Mouse (Mus musculus) kidney, adult 2 months (tissue): ENCODE data around the gene Tmem62. TPM values are rescaled to one million over a fixed set of nuclear protein-coding genes. Genes with fewer than 3 reads are reported as not detected.

ENCODE experiments used
- DNase-seq: peaks from one replicate; pipeline ENCODE4 v3.0.0; 2021
- H3K27ac ChIP-seq: fragments of 200-500 bp; 2 replicates; pipeline ENCODE4 v1.5.1; 2012; ENCODE audit warnings: low read depth, low read length, control low read depth, inconsistent platforms; ENCODE audit not compliant: insufficient read depth
- H3K27me3 ChIP-seq: fragments of 200-500 bp; replicated peaks from 2 replicates; pipeline ENCODE4 v1.6.1; 2012; ENCODE audit warnings: mild to moderate bottlenecking, moderate library complexity, low read length, inconsistent platforms; ENCODE audit not compliant: control insufficient read depth, insufficient read depth
- H3K36me3 ChIP-seq: fragments of 200-500 bp; 2 replicates; pipeline ENCODE4 v1.6.1; 2012; ENCODE audit warnings: mild to moderate bottlenecking, moderate library complexity, low read length, inconsistent platforms; ENCODE audit not compliant: control insufficient read depth, insufficient read depth
- H3K4me1 ChIP-seq: fragments of 200-500 bp; 2 replicates; pipeline ENCODE4 v1.6.1; 2011; ENCODE audit warnings: low read length; ENCODE audit not compliant: control insufficient read depth, insufficient read depth
- H3K4me3 ChIP-seq: fragments of 200-500 bp; 2 replicates; pipeline ENCODE4 v1.5.1; 2011; ENCODE audit warnings: mild to moderate bottlenecking, low read depth, low read length, control low read depth; ENCODE audit not compliant: insufficient read depth
- CTCF ChIP-seq: fragments of 200-500 bp; conservative IDR thresholded peaks from 2 replicates; pipeline ENCODE4 v1.5.1; 2011; ENCODE audit warnings: low read depth, mild to moderate bottlenecking, control low read depth, low read length, moderate library complexity, mixed read lengths; ENCODE audit not compliant: insufficient read depth, insufficient read length
- POLR2A ChIP-seq: fragments of 200-500 bp; IDR thresholded peaks from one replicate; pipeline ENCODE4 v1.6.1; 2011; ENCODE audit warnings: low read depth, low read length, control low read depth
- WGBS: fragments of 180-500 bp; shearing (Covaris S2); methylation state at CpG from one replicate; pipeline ENCODE4 v1.1.7; 2018; 5-methylcytosine and 5-hydroxymethylcytosine counted together
- polyA plus RNA-seq: library from polyadenylated mRNA; depleted of rRNA; stranded (reverse); fragments of >200 nt; gene quantifications from 2 replicates; pipeline ENCODE4 v1.2.3, GENCODE M21; 2012

The Tmem62 gene
- polyA plus RNA-seq, 1 experiment: 9.2 TPM

- DNase-seq: peak; percentile 97
- peaks cover 3% of the 10 kb centered on the region; the same call in 1 of the 2 replicates for H3K4me1 ChIP-seq
- TF ChIP-seq POLR2A (no peak), CTCF (no peak)
These were observed 31.3 kb downstream of the Tmem62 start, which contains the start of gene Ccndbp1 for GRCm38 (mm10) chr2:121007925-121008663. TSS of gene Ccndbp1 (plus strand) at chr2:121008403.

GRCm38 (mm10) chr2:121008664-121009007 is 31.8 kb downstream of the Tmem62 start:
- TF ChIP-seq POLR2A: no peak
- TF ChIP-seq CTCF: no peak
- Histone ChIP-seq H3K27me3 (no peaks in the 10 kb centered on the region), H3K4me1 (peaks cover 3% of the 10 kb centered on the region; the same call in 1 of the 2 replicates), H3K27ac (no peak overlapping the region), H3K4me3 (peak overlapping the region; percentile 87), H3K36me3 (no peaks in the 10 kb centered on the region)
- 2% methylated on average over 12 of the region's 12 CpGs for WGBS
- DNase-seq: no peak

More at GRCm38 (mm10) chr2:121007925-121008663, 31.3 kb downstream of the Tmem62 start, which contains the start of gene Ccndbp1:
- Histone ChIP-seq H3K27ac (no peak within 1 kb of the TSS), H3K4me3 (peak within 1 kb of the TSS; percentile 87), H3K27me3 (no peaks in the 10 kb centered on the region), H3K36me3 (no peaks in the 10 kb centered on the region)
- WGBS: 1% methylated on average over 34 of the region's 34 CpGs

DNA sequence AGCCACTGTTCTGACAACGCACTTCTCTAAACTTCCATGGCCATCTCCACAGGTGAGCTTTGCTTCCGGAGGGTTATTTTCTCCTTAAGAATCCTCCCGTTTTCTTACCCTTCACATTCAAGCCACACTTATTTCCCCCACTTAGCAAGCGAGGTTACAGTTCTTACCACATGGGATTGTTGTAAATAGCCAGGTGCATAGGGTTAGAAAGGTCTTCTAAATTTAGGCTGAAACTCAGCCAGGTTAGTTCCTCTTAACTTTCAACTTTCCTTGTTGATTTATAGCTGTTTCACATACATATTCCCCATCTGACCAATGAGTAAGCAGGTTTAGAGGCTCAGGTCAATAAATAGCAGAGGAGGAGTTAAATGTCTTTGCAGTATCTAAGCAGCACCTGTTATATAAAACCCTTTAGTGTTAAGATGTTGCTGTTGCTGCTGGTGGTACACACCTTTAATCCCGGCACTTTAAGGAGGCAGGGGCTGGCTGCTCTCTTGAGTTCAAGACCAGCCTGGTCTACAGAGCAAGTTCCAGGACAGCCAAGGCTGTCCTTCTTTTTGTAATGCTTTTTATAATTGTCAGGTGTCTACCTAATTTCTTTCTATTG is 32.4 kb downstream of the Tmem62 start:
- Histone ChIP-seq H3K27me3 (no peaks in the 10 kb centered on the region), H3K4me1 (peaks cover 3% of the 10 kb centered on the region; the same call in 1 of the 2 replicates), H3K36me3 (no peaks in the 10 kb centered on the region), H3K4me3 (peak overlapping the region; percentile 87), H3K27ac (no peak overlapping the region)
- DNase-seq: no peak
- no peak for TF ChIP-seq CTCF
- 17% methylated on average over 5 of the region's 5 CpGs for WGBS

DNA sequence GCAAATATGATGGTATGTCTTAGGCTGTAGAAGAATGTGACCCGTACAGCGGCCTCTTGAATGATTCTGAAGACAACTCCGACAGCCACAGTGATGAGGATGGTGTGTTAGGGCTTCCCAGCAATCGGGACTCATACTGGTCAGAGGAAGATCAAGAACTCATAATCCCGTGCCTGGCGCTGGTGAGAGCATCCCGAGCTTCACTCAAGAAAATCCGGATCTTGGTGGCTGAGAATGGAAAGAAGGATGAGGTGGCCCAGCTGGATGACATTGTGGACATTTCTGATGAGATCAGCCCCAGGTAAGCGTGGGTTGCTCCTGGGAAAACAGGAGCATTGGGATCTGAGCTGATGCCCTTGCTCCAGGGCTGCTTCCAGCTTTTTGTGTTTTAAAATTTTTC is 35.9 kb downstream of the Tmem62 start:
- H3K36me3 ChIP-seq: peaks cover 5% of the 10 kb centered on the region
- TF ChIP-seq POLR2A (no peak), CTCF (no peak)
- no peak for DNase-seq
- H3K27me3 ChIP-seq: no peaks in the 10 kb centered on the region
- 93% methylated on average over 9 of the region's 9 CpGs for WGBS
- no peak overlapping the region for H3K27ac ChIP-seq
- H3K4me1 ChIP-seq: peaks cover 3% of the 10 kb centered on the region; the same call in 1 of the 2 replicates
- no peak overlapping the region for H3K4me3 ChIP-seq

DNA sequence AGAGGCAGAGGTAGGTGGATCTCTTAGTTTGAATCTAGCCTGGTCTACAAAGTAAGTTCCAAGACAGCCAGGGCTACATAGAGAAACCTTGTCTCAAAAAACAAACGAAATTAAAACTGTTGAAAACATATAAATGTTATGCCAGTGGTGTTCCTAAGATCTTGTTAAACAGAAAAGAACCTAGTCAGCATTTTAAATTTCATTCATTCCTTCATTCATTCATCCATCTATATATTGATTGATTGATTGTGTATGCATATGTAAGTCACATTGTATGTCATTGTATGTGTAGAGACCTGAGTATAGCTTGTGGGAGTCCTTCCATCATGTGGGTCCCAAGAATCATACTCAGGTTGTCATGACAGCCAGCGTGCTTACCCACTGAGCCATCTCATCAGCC is 38.7 kb downstream of the Tmem62 start:
- WGBS: 89% methylated on average over 2 of the region's 2 CpGs
- H3K36me3 ChIP-seq: peaks cover 6% of the 10 kb centered on the region

GRCm38 (mm10) chr2:121016226-121016625 is 39.4 kb downstream of the Tmem62 start:
- Histone ChIP-seq H3K36me3 (peaks cover 6% of the 10 kb centered on the region), H3K4me1 (peaks cover 3% of the 10 kb centered on the region; the same call in 1 of the 2 replicates), H3K27me3 (no peaks in the 10 kb centered on the region), H3K4me3 (no peak overlapping the region), H3K27ac (no peak overlapping the region)
- TF ChIP-seq POLR2A (no peak), CTCF (no peak)
- WGBS: 55% methylated on average over 9 of the region's 9 CpGs
- peak; percentile 80 for DNase-seq

More for the DNA sequence above, 38.7 kb downstream of the Tmem62 start:
- no peak overlapping the region for H3K4me3 ChIP-seq
- TF ChIP-seq CTCF (no peak), POLR2A (no peak)
- peaks cover 3% of the 10 kb centered on the region; the same call in 1 of the 2 replicates for H3K4me1 ChIP-seq
- H3K27ac ChIP-seq: no peak overlapping the region
- no peaks in the 10 kb centered on the region for H3K27me3 ChIP-seq
- DNase-seq: no peak

DNA sequence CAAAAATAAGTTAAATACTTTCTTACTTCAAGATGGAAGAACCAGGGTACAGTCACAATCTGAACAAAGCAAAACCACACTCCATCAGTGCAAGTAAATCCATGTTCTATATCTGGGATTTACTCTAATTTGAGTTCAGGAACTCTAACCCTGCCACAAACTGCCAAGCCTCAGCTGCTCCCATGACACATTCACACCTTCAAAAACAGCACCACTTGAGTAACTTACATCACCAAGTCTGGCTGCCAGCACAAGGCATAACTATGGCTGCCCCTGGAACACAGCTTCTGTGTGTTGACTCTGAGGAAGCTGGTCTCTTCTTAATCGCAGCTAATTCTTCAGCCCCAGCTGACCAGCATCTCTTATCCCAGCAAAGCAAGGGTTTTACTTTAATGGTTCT is 40.3 kb downstream of the Tmem62 start:
- H3K36me3 ChIP-seq: peaks cover 6% of the 10 kb centered on the region
- 90% methylated on average over 1 of the region's 1 CpGs for WGBS

More for the DNA sequence above, 40.3 kb downstream of the Tmem62 start:
- Histone ChIP-seq H3K27me3 (no peaks in the 10 kb centered on the region), H3K4me1 (peaks cover 3% of the 10 kb centered on the region; the same call in 1 of the 2 replicates), H3K27ac (no peak overlapping the region), H3K4me3 (no peak overlapping the region)
- no peak for TF ChIP-seq CTCF
- no peak for TF ChIP-seq POLR2A
- DNase-seq: no peak
